Comparison of ENCODE assay signal across 9 mouse cellular contexts in the genomic region with DNA sequence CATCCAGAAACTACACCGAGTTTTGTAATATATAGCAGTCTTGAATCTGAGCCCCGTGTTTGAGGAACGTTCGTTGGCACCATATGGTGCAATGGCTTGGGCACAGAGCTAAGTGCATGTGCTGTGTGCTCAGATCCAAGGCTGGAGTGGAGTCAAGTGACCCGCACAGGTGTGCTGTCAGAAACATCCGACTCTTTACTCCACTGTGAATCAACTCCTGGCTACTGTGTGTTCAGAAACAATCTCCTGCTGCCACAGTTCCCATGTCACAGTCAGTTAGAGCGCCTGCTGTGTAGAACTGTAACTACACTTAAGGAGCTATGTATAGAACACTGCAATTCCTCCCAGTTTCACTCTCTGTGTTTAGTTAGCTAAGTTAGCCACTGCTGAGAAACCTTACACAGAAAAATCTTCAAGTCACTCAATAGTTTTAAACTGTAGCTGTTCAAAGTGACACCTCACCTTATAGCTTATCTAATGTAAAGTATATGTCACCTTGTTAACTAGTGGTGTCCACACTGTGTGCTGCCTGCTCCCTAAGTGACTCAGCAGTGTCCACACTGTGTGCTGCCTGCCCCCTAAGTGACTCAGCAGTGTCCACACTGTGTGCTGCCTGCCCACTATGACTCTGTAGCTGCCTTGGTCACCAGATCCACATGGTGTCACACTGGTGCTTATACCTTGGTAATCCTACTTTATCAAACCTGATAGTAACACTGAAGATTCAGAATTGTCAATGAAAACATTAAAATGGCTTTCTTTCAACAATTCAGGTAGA. TPM values are rescaled to one million over a fixed set of nuclear protein-coding genes. Genes with fewer than 3 reads are reported as not detected.
DNase-seq lines count a peak whose midpoint lies in the region; ATAC-seq lines count a peak whose summit lies in the region.
"Had no signal": no experiment of that assay in that cellular context is flagged by ENCODE, and none has a peak within 500 bp of the region (broad histone marks: within the 10 kb centered on the region; RNA-seq: fewer than 3 reads in every experiment).

No protein-coding gene starts in this region.

- no peak overlapping the region for H3K27ac ChIP-seq in kidney, embryonic 15.5 days

- H3K9ac ChIP-seq in kidney, embryonic 15.5 days, result no peak overlapping the region

- intact Hi-C loops in left cerebral cortex, postnatal 10 days (cut with DNase I), result no loop called here

- peak; percentile 45 for ATAC-seq in cerebellum, adult (ENCODE audit: insufficient number of reproducible peaks, low FRiP score, low TSS enrichment)
- ATAC-seq in kidney, embryonic 15.5 days (replicated peaks; ENCODE audit: low FRiP score), result no peak

- no peak for DNase-seq in cerebellum, adult 11 months
- peak; percentile 25 for DNase-seq in left cerebral cortex, adult 11 months (ENCODE audit: low spot score)
- no peak for DNase-seq in left cerebral cortex, postnatal 10 days (ENCODE audit: extremely low spot score in 1 of 2, low spot score in 2 of 2)
- DNase-seq in cerebellum, postnatal 36 days, result peak; percentile 30 to 31
- peak; percentile 41 for DNase-seq in right cerebral cortex, postnatal 25 days
- no peak for DNase-seq in spleen, postnatal 4 days (ENCODE audit: low spot score in 2 of 2)
- DNase-seq: kidney, postnatal 36 days had no signal

- no peak overlapping the region for H3K4me3 ChIP-seq in kidney, embryonic 15.5 days (replicated peaks)

- H3K36me3 ChIP-seq in kidney, embryonic 15.5 days, result no peaks in the 10 kb centered on the region

- peaks cover 27% of the 10 kb centered on the region for H3K4me1 ChIP-seq in kidney, embryonic 15.5 days

- no peaks in the 10 kb centered on the region for H3K27me3 ChIP-seq in kidney, embryonic 15.5 days

- H3K9me3 ChIP-seq in kidney, embryonic 15.5 days (replicated peaks), result no peaks in the 10 kb centered on the region

- WGBS in kidney, embryonic 15.5 days, result 81% methylated on average over 7 of the region's 7 CpGs

- H3K4me2 ChIP-seq in kidney, embryonic 15.5 days, result no peak overlapping the region

RNA-seq across cellular contexts. Expression of a gene that starts 32.7 kb away (rescaled TPM):
- 10 to 100 TPM; 62.0 to 62.4 TPM for total RNA-seq in left cerebral cortex, postnatal 10 days (2021)
- polyA plus RNA-seq in kidney, embryonic 15.5 days (2015; fragmentation: Nextera tagmentation; extraction: Ambion mirVana), result 12.5 and 13.0 TPM in 2 replicates

RNA-seq across cellular contexts. Expression of a gene that starts 32.8 kb away (rescaled TPM):
- 100 to 1,000 TPM; 274 to 290 TPM for total RNA-seq in left cerebral cortex, postnatal 10 days (2021)
- 618 and 674 TPM in 2 replicates for polyA plus RNA-seq in kidney, embryonic 15.5 days (2015; fragmentation: Nextera tagmentation; extraction: Ambion mirVana)

Comparison
In these comparisons a context has a peak if more than half of its experiments do, and no peak if none do; other contexts are left out.
1. DNase-seq: peak in left cerebral cortex, adult 11 months (single experiment), cerebellum, postnatal 36 days (2 of 2) and right cerebral cortex, postnatal 25 days (single experiment); none in cerebellum, adult 11 months (single experiment), left cerebral cortex, postnatal 10 days (0 of 2) and spleen, postnatal 4 days (0 of 2).